Mouse (Mus musculus) urinary bladder, adult 2 months (tissue): ENCODE results near the gene Cx3cr1. TPM values are rescaled to one million over a fixed set of nuclear protein-coding genes. Genes with fewer than 3 reads are reported as not detected.

Experiments
- DNase-seq: peaks from one replicate; pipeline ENCODE4 v3.0.0; 2022; ENCODE audit warnings: low spot score
- polyA plus RNA-seq: library from polyadenylated mRNA; depleted of rRNA; stranded (reverse); fragments of >200 nt; gene quantifications from 2 replicates; pipeline ENCODE4 v1.2.3, GENCODE M21; 2012; rRNA removed

Cx3cr1 gene
- polyA plus RNA-seq, 1 experiment, result 2.9 TPM

DNA sequence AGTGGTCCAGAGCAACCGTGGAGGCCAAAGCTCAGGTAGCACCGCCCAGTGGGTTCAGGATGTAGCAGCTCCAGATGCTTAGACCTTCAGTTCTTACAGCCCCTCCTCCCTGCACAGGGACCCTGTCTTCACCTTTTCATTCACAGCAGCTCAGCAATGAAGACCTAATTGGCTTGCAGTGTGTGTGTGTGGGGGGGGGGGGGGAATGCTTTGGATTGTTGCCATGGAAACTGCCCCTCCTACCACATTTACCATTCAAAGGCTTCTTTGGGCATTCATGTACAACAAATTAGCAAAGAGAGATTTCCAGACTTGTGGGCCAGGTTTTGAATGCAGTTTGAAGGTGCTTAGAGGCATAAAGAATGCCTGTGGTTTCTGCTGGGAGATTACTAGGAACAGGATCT, 180.8 kb downstream of the Cx3cr1 start:
- no peak for DNase-seq

- no peak for DNase-seq
Observed at GRCm38 (mm10) chr9:119887144-119887901, 182.4 kb downstream of the Cx3cr1 start.

DNA sequence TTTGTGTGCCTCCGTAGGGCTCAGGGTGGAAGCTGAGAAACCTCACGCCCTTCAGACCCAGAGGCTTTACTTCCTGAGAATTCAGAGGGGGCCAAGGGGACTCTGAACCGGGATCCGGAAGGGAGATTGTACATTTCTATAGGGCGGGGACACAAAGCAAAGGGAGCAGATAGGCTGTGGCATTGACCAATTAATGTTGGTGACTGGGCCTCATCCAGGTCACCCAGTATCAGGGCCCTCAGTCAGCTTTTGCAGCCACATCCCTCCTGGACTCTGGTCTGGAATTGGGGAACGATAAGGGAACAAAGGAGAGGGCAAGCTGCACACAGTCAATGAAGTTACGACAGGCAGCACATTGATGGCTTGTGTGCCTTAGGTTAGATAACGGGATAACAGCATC, 215.5 kb downstream of the Cx3cr1 start:
- DNase-seq, result no peak

- DNase-seq, result no peak
Observed at GRCm38 (mm10) chr9:119853071-119853846, 216.4 kb downstream of the Cx3cr1 start.

- no peak for DNase-seq
Observed at GRCm38 (mm10) chr9:119852347-119853030, 217.2 kb downstream of the Cx3cr1 start.

Other genes starting within 250 kb of the Cx3cr1 start
- gene Scn11a, start 244.4 kb downstream of the Cx3cr1 start, polyA plus RNA-seq, result 0.01 TPM in 2 replicates
- gene Wdr48, start 175.0 kb downstream of the Cx3cr1 start, polyA plus RNA-seq, result 42.2 and 42.5 TPM in 2 replicates
- gene Gorasp1, start 132.3 kb downstream of the Cx3cr1 start, polyA plus RNA-seq, result 27.6 and 30.6 TPM in 2 replicates
- 1.2 and 1.4 TPM in 2 replicates for gene Ttc21a, start 132.3 kb downstream of the Cx3cr1 start, polyA plus RNA-seq
- gene Csrnp1, start 85.2 kb downstream of the Cx3cr1 start, polyA plus RNA-seq, result 15.6 and 26.4 TPM in 2 replicates
- gene Xirp1, start 46.3 kb downstream of the Cx3cr1 start, polyA plus RNA-seq, result 0.11 and 0.22 TPM in 2 replicates
- 0.12 TPM in 1 of 2 replicates, not detected in the other for gene Ccr8, start 22.2 kb upstream of the Cx3cr1 start, polyA plus RNA-seq
- gene Slc25a38, start 40.5 kb upstream of the Cx3cr1 start, polyA plus RNA-seq, result 23.8 and 25.0 TPM in 2 replicates
- gene Rpsa, start 57.8 kb upstream of the Cx3cr1 start, polyA plus RNA-seq, result 1,805 and 1,865 TPM in 2 replicates
- 0.85 and 1.2 TPM in 2 replicates for gene Mobp, start 79.8 kb upstream of the Cx3cr1 start, polyA plus RNA-seq
- 2.0 and 3.6 TPM in 2 replicates for gene Myrip, start 231.6 kb upstream of the Cx3cr1 start, polyA plus RNA-seq